Mouse (Mus musculus): Measurements from ENCODE around the gene Tmem45a. TPM values are rescaled to one million over a fixed set of nuclear protein-coding genes. Genes with fewer than 3 reads are reported as not detected.

The Tmem45a gene
- polyA plus RNA-seq, 1 experiment = 9.7 TPM

GRCm38 (mm10) chr16:56800946-56801345 lies 85.0 kb downstream of the Tmem45a start:
- TF ChIP-seq POLR2A (IDR thresholded peaks at IDR 0.05; ENCODE audit: insufficient read depth, low read length) (no peak), CTCF (IDR thresholded peaks at IDR 0.05; ENCODE audit: low read depth, low read length) (no peak), EP300 (IDR thresholded peaks at IDR 0.05; ENCODE audit: insufficient read depth, low read depth, low read length) (no peak)

GRCm38 (mm10) chr16:56800469-56800868 lies 85.5 kb downstream of the Tmem45a start:
- no peak for TF ChIP-seq CTCF (IDR thresholded peaks at IDR 0.05; ENCODE audit: low read depth, low read length)
- TF ChIP-seq EP300 (IDR thresholded peaks at IDR 0.05; ENCODE audit: insufficient read depth, low read depth, low read length) = no peak
- no peak for TF ChIP-seq POLR2A (IDR thresholded peaks at IDR 0.05; ENCODE audit: insufficient read depth, low read length)
- Histone ChIP-seq H3K4me3 (ENCODE audit: low read depth, low read length) (no peak overlapping the region), H3K4me1 (ENCODE audit: control insufficient read depth, insufficient read depth, low read length) (peaks cover 3% of the 10 kb centered on the region), H3K27ac (ENCODE audit: insufficient read depth, low read length) (no peak overlapping the region), H3K9me3 (replicated peaks; ENCODE audit: control insufficient read depth, insufficient read depth, low read length, poor library complexity, severe bottlenecking) (no peaks in the 10 kb centered on the region), H3K9ac (ENCODE audit: low read depth, poor library complexity, severe bottlenecking) (no peak overlapping the region), H3K27me3 (ENCODE audit: control insufficient read depth, insufficient read depth, low read length, poor library complexity, severe bottlenecking) (no peaks in the 10 kb centered on the region), H3K36me3 (ENCODE audit: control insufficient read depth, insufficient read depth, low read length, poor library complexity, severe bottlenecking) (no peaks in the 10 kb centered on the region)

More at GRCm38 (mm10) chr16:56800946-56801345, 85.0 kb downstream of the Tmem45a start:
- no peak overlapping the region for H3K4me3 ChIP-seq (ENCODE audit: low read depth, low read length)
- H3K4me1 ChIP-seq (ENCODE audit: control insufficient read depth, insufficient read depth, low read length) = peaks cover 3% of the 10 kb centered on the region
- H3K9ac ChIP-seq (ENCODE audit: low read depth, poor library complexity, severe bottlenecking) = no peak overlapping the region
- no peaks in the 10 kb centered on the region for H3K36me3 ChIP-seq (ENCODE audit: control insufficient read depth, insufficient read depth, low read length, poor library complexity, severe bottlenecking)
- no peaks in the 10 kb centered on the region for H3K9me3 ChIP-seq (replicated peaks; ENCODE audit: control insufficient read depth, insufficient read depth, low read length, poor library complexity, severe bottlenecking)
- H3K27ac ChIP-seq (ENCODE audit: insufficient read depth, low read length) = no peak overlapping the region
- no peaks in the 10 kb centered on the region for H3K27me3 ChIP-seq (ENCODE audit: control insufficient read depth, insufficient read depth, low read length, poor library complexity, severe bottlenecking)

- Histone ChIP-seq H3K27ac (ENCODE audit: insufficient read depth, low read length) (no peak overlapping the region), H3K4me1 (ENCODE audit: control insufficient read depth, insufficient read depth, low read length) (peaks cover 3% of the 10 kb centered on the region)
- TF ChIP-seq POLR2A (IDR thresholded peaks at IDR 0.05; ENCODE audit: insufficient read depth, low read length) (no peak), CTCF (IDR thresholded peaks at IDR 0.05; ENCODE audit: low read depth, low read length) (no peak), EP300 (IDR thresholded peaks at IDR 0.05; ENCODE audit: insufficient read depth, low read depth, low read length) (no peak)
These were observed 86.4 kb downstream of the Tmem45a start for GRCm38 (mm10) chr16:56799541-56800029.

GRCm38 (mm10) chr16:56798873-56799272 lies 87.1 kb downstream of the Tmem45a start:
- no peak for TF ChIP-seq POLR2A (IDR thresholded peaks at IDR 0.05; ENCODE audit: insufficient read depth, low read length)
- no peak for TF ChIP-seq CTCF (IDR thresholded peaks at IDR 0.05; ENCODE audit: low read depth, low read length)
- TF ChIP-seq EP300 (IDR thresholded peaks at IDR 0.05; ENCODE audit: insufficient read depth, low read depth, low read length) = no peak
- no peaks in the 10 kb centered on the region for H3K36me3 ChIP-seq (ENCODE audit: control insufficient read depth, insufficient read depth, low read length, poor library complexity, severe bottlenecking)
- H3K27ac ChIP-seq (ENCODE audit: insufficient read depth, low read length) = no peak overlapping the region
- H3K9me3 ChIP-seq (replicated peaks; ENCODE audit: control insufficient read depth, insufficient read depth, low read length, poor library complexity, severe bottlenecking) = no peaks in the 10 kb centered on the region
- no peak overlapping the region for H3K9ac ChIP-seq (ENCODE audit: low read depth, poor library complexity, severe bottlenecking)
- H3K27me3 ChIP-seq (ENCODE audit: control insufficient read depth, insufficient read depth, low read length, poor library complexity, severe bottlenecking) = no peaks in the 10 kb centered on the region
- no peak overlapping the region for H3K4me3 ChIP-seq (ENCODE audit: low read depth, low read length)
- peaks cover 3% of the 10 kb centered on the region for H3K4me1 ChIP-seq (ENCODE audit: control insufficient read depth, insufficient read depth, low read length)

More at GRCm38 (mm10) chr16:56799541-56800029, 86.4 kb downstream of the Tmem45a start:
- no peaks in the 10 kb centered on the region for H3K27me3 ChIP-seq (ENCODE audit: control insufficient read depth, insufficient read depth, low read length, poor library complexity, severe bottlenecking)
- H3K9ac ChIP-seq (ENCODE audit: low read depth, poor library complexity, severe bottlenecking) = no peak overlapping the region
- no peak overlapping the region for H3K4me3 ChIP-seq (ENCODE audit: low read depth, low read length)
- H3K9me3 ChIP-seq (replicated peaks; ENCODE audit: control insufficient read depth, insufficient read depth, low read length, poor library complexity, severe bottlenecking) = no peaks in the 10 kb centered on the region
- no peaks in the 10 kb centered on the region for H3K36me3 ChIP-seq (ENCODE audit: control insufficient read depth, insufficient read depth, low read length, poor library complexity, severe bottlenecking)

- Histone ChIP-seq H3K9ac (ENCODE audit: low read depth, poor library complexity, severe bottlenecking) (no peak within 1 kb of the TSS), H3K4me1 (ENCODE audit: control insufficient read depth, insufficient read depth, low read length) (peaks cover 3% of the 10 kb centered on the region), H3K4me3 (ENCODE audit: low read depth, low read length) (no peak within 1 kb of the TSS), H3K36me3 (ENCODE audit: control insufficient read depth, insufficient read depth, low read length, poor library complexity, severe bottlenecking) (no peaks in the 10 kb centered on the region), H3K9me3 (replicated peaks; ENCODE audit: control insufficient read depth, insufficient read depth, low read length, poor library complexity, severe bottlenecking) (no peaks in the 10 kb centered on the region), H3K27me3 (ENCODE audit: control insufficient read depth, insufficient read depth, low read length, poor library complexity, severe bottlenecking) (no peaks in the 10 kb centered on the region), H3K27ac (ENCODE audit: insufficient read depth, low read length) (no peak within 1 kb of the TSS)
- no peak for TF ChIP-seq CTCF (IDR thresholded peaks at IDR 0.05; ENCODE audit: low read depth, low read length)
- no peak for TF ChIP-seq POLR2A (IDR thresholded peaks at IDR 0.05; ENCODE audit: insufficient read depth, low read length)
These were observed 90.4 kb downstream of the Tmem45a start, which contains the start of gene Adgrg7 for GRCm38 (mm10) chr16:56795481-56796139. Gene Adgrg7 (minus strand): TSS chr16:56795855.

GRCm38 (mm10) chr16:56794383-56795144 lies 91.4 kb downstream of the Tmem45a start:
- Histone ChIP-seq H3K4me1 (ENCODE audit: control insufficient read depth, insufficient read depth, low read length) (peaks cover 3% of the 10 kb centered on the region), H3K9ac (ENCODE audit: low read depth, poor library complexity, severe bottlenecking) (no peak overlapping the region), H3K36me3 (ENCODE audit: control insufficient read depth, insufficient read depth, low read length, poor library complexity, severe bottlenecking) (no peaks in the 10 kb centered on the region), H3K4me3 (ENCODE audit: low read depth, low read length) (no peak overlapping the region), H3K27ac (ENCODE audit: insufficient read depth, low read length) (no peak overlapping the region), H3K27me3 (ENCODE audit: control insufficient read depth, insufficient read depth, low read length, poor library complexity, severe bottlenecking) (no peaks in the 10 kb centered on the region), H3K9me3 (replicated peaks; ENCODE audit: control insufficient read depth, insufficient read depth, low read length, poor library complexity, severe bottlenecking) (no peaks in the 10 kb centered on the region)
- TF ChIP-seq CTCF (IDR thresholded peaks at IDR 0.05; ENCODE audit: low read depth, low read length) (no peak), EP300 (IDR thresholded peaks at IDR 0.05; ENCODE audit: insufficient read depth, low read depth, low read length) (no peak), POLR2A (IDR thresholded peaks at IDR 0.05; ENCODE audit: insufficient read depth, low read length) (no peak)
